Mouse (Mus musculus) myocyte (in vitro differentiated cells): Measurements from ENCODE around the gene Fmn2. TPM values are rescaled to one million over a fixed set of nuclear protein-coding genes. Genes with fewer than 3 reads are reported as not detected.
A peak's percentile ranks its signal among the peaks of the same experiment; 100 is the strongest.

Source experiments
- H3K27me3 ChIP-seq: one replicate; pipeline ENCODE4 v1.6.1; 2011; ENCODE audit not compliant: control insufficient read depth, insufficient read depth, insufficient read length
- H3K36me3 ChIP-seq: one replicate; pipeline ENCODE4 v1.6.1; 2011; ENCODE audit not compliant: control insufficient read depth, insufficient read depth
- H3K4me2 ChIP-seq: one replicate; pipeline ENCODE4 v1.6.1; 2011; ENCODE audit warnings: low read depth, control low read depth
- H3K4me3 ChIP-seq: one replicate; pipeline ENCODE4 v1.5.1; 2011; ENCODE audit warnings: mild to moderate bottlenecking, control low read depth, moderate library complexity
- H3K79me2 ChIP-seq: one replicate; pipeline ENCODE4 v1.6.1; 2011; ENCODE audit not compliant: control insufficient read depth, insufficient read depth
- H3ac ChIP-seq: one replicate; pipeline ENCODE4 v1.6.1; 2011; ENCODE audit not compliant: control insufficient read depth, insufficient read length
- CEBPB ChIP-seq: IDR thresholded peaks from 2 replicates; pipeline ENCODE4 v1.6.1; 2011; ENCODE audit warnings: mild to moderate bottlenecking, moderate library complexity; ENCODE audit not compliant: poor library complexity, insufficient read depth, severe bottlenecking
- E2F4 ChIP-seq: IDR thresholded peaks from one replicate; pipeline ENCODE4 v1.6.1; 2011; ENCODE audit warnings: mild to moderate bottlenecking, control low read depth, moderate library complexity; ENCODE audit not compliant: insufficient read depth
- MAX ChIP-seq: IDR thresholded peaks from one replicate; pipeline ENCODE4 v1.6.1; 2011; ENCODE audit warnings: low read depth, mild to moderate bottlenecking, control low read depth
- MYOD1 ChIP-seq, 3 experiments: IDR thresholded peaks; one replicate each; pipeline ENCODE4 v1.6.1; 2011; ENCODE audit warnings: control low read depth in 2 of 3, low read depth in 2 of 3, mild to moderate bottlenecking in 2 of 3, moderate library complexity in 1 of 3; ENCODE audit not compliant: insufficient read length in 2 of 3, control insufficient read depth in 1 of 3
- MYOG ChIP-seq, 3 experiments: IDR thresholded peaks; one replicate each; pipeline ENCODE4 v1.6.1; 2011; ENCODE audit warnings: control low read depth in 2 of 3, low read depth in 2 of 3, mild to moderate bottlenecking in 2 of 3; ENCODE audit not compliant: insufficient read length in 2 of 3, control insufficient read depth in 1 of 3, insufficient read depth in 1 of 3
- POLR2A ChIP-seq: IDR thresholded peaks from one replicate; pipeline ENCODE4 v1.6.1; 2011; ENCODE audit warnings: low read depth, mild to moderate bottlenecking, control low read depth, moderate library complexity; ENCODE audit not compliant: insufficient read length
- POLR2AphosphoS2 ChIP-seq: IDR thresholded peaks from one replicate; pipeline ENCODE4 v1.6.1; 2011; ENCODE audit warnings: low read depth, control low read depth; ENCODE audit not compliant: insufficient read length
- REST ChIP-seq: IDR thresholded peaks from one replicate; pipeline ENCODE4 v1.6.1; 2011; ENCODE audit warnings: mild to moderate bottlenecking, control low read depth, moderate library complexity; ENCODE audit not compliant: insufficient read depth, insufficient read length
- SRF ChIP-seq: IDR thresholded peaks from one replicate; pipeline ENCODE4 v1.6.1; 2011; ENCODE audit warnings: low read depth; ENCODE audit not compliant: control insufficient read depth, insufficient read length
- TCF12 ChIP-seq: IDR thresholded peaks from one replicate; pipeline ENCODE4 v1.6.1; 2011; ENCODE audit warnings: mild to moderate bottlenecking, control low read depth; ENCODE audit not compliant: poor library complexity, insufficient read depth, severe bottlenecking
- TCF3 ChIP-seq: IDR thresholded peaks from one replicate; pipeline ENCODE4 v1.6.1; 2011; ENCODE audit warnings: low read depth, control low read depth; ENCODE audit not compliant: insufficient read length
- USF1 ChIP-seq: IDR thresholded peaks from one replicate; pipeline ENCODE4 v1.6.1; 2011; ENCODE audit warnings: low read depth, mild to moderate bottlenecking, control low read depth, moderate library complexity
- polyA plus RNA-seq: library from polyadenylated mRNA; unstranded; fragments of >200 nt; fragmentation: generic; extraction: Trizol; gene quantifications from one replicate; pipeline ENCODE4 v1.2.1, GENCODE M21; 2012; ENCODE audit warnings: missing spikeins

Fmn2 gene
- polyA plus RNA-seq, 1 experiment: not detected

DNA sequence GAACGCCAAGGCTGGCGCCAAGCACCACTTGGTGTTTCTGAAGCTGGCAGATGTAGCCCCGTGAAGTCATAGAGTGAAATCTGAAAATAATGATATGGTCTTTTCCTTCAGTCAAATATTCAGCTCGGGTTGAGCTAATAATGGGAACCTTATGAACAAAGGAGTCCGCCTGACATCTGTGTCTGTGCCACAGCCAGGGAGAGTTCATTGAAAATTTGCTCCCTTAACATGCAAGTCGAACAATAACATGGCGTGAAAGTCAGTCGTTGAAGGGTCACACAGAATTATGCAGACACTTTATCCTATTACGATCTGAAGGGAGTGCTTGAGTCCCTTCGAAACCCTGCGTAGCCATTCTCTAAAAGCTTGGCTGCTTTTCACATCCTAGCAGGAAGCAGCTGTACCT, 147.8 kb downstream of the Fmn2 start:
- no peak overlapping the region for H3ac ChIP-seq
- H3K36me3 ChIP-seq: no peaks in the 10 kb centered on the region
- H3K27me3 ChIP-seq: no peaks in the 10 kb centered on the region
- H3K79me2 ChIP-seq: no peaks in the 10 kb centered on the region
- no peak for TF ChIP-seq POLR2A
- TF ChIP-seq CEBPB: no peak
- no peak for TF ChIP-seq E2F4
- no peak for TF ChIP-seq SRF
- TF ChIP-seq MYOD1 (IDR thresholded peaks at IDR 0.05; ENCODE audit: control insufficient read depth in 1 of 3, insufficient read length in 2 of 3, low read depth in 2 of 3): no peak
- TF ChIP-seq MYOG (IDR thresholded peaks at IDR 0.05; ENCODE audit: control insufficient read depth in 1 of 3, insufficient read depth in 1 of 3, insufficient read length in 2 of 3, low read depth in 2 of 3): no peak
- no peak for TF ChIP-seq REST
- no peak overlapping the region for H3K4me3 ChIP-seq
- no peak overlapping the region for H3K4me2 ChIP-seq

DNA sequence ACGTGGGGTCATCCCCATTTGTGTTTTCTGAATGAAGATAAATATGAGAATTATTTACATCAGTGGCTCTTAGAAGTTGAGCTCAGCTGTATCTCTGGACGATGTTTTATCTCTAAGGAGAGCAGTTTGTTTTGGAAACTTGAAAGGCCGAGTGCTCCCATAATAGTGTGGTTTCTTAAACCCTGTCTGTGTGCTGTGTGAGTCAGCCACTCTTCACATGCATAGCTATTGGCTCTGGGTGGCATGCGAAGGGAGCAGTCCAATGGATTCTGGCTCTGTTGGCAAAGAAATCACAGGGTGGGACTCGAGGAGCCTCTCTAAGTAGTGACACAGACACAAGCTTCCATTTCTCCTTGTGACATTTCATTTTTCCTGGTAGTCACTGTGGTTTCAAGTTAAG, 152.9 kb downstream of the Fmn2 start:
- TF ChIP-seq CEBPB (no peak), E2F4 (no peak), REST (no peak), MYOD1 (IDR thresholded peaks at IDR 0.05; ENCODE audit: control insufficient read depth in 1 of 3, insufficient read length in 2 of 3, low read depth in 2 of 3) (no peak), SRF (no peak), POLR2A (no peak), USF1 (no peak)
- peak overlapping the region; percentile 62 for H3K4me2 ChIP-seq
- H3ac ChIP-seq: no peak overlapping the region
- no peaks in the 10 kb centered on the region for H3K79me2 ChIP-seq
- H3K36me3 ChIP-seq: no peaks in the 10 kb centered on the region
- H3K4me3 ChIP-seq: no peak overlapping the region
- H3K27me3 ChIP-seq: no peaks in the 10 kb centered on the region

DNA sequence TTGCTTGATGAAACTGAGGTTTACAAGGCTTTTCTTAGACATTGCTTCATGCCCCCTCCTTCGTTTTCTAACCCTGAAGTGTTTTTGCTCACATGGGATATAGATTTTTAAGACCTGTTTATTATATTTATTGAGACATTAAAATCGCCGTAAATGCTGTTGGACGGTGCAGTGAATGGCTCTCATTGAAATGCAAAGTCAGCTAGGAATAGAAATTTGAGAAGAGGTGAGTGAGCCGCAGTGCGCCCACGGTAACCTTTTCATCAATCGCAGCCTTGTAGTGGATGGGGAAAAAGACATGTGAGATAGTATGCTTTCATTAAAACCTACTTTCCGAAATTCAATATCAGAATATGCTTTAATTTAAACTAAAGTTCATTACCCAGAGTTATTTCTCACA, 153.7 kb downstream of the Fmn2 start:
- Histone ChIP-seq H3K36me3 (no peaks in the 10 kb centered on the region), H3K4me3 (no peak overlapping the region), H3K4me2 (no peak overlapping the region), H3K79me2 (no peaks in the 10 kb centered on the region), H3ac (no peak overlapping the region), H3K27me3 (no peaks in the 10 kb centered on the region)
- TF ChIP-seq TCF3 (no peak), E2F4 (no peak), POLR2AphosphoS2 (no peak), TCF12 (no peak), MYOG (IDR thresholded peaks at IDR 0.05; ENCODE audit: control insufficient read depth in 1 of 3, insufficient read depth in 1 of 3, insufficient read length in 2 of 3, low read depth in 2 of 3) (no peak), POLR2A (no peak), USF1 (no peak), MAX (no peak), CEBPB (no peak), REST (no peak), SRF (no peak), MYOD1 (IDR thresholded peaks at IDR 0.05; ENCODE audit: control insufficient read depth in 1 of 3, insufficient read length in 2 of 3, low read depth in 2 of 3) (no peak)

DNA sequence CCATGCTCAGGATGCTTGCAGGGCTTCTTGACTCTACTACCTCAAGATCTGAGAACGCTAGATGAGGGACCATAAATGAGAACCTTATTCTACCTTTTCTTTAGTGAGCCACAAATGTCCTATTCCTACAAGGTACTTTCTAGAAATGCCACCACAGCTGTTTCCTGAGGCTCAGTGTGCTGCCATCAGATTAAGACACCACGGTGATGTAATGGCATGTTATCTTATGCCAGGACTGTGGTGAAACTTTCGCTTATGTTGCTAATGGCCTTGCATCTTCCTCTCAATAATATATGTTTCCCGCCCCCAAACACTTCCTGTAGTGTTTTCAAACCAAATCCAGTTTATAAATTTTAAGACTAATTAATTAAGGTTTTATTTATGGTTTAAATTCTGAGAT, 154.9 kb downstream of the Fmn2 start:
- Histone ChIP-seq H3K4me3 (no peak overlapping the region), H3K79me2 (no peaks in the 10 kb centered on the region)

More for the DNA sequence above, 154.9 kb downstream of the Fmn2 start:
- TF ChIP-seq USF1 (no peak), POLR2A (no peak), REST (no peak), MAX (no peak), E2F4 (no peak), TCF3 (no peak), CEBPB (no peak), TCF12 (no peak), SRF (no peak), POLR2AphosphoS2 (no peak), MYOG (IDR thresholded peaks at IDR 0.05; ENCODE audit: control insufficient read depth in 1 of 3, insufficient read depth in 1 of 3, insufficient read length in 2 of 3, low read depth in 2 of 3) (no peak), MYOD1 (IDR thresholded peaks at IDR 0.05; ENCODE audit: control insufficient read depth in 1 of 3, insufficient read length in 2 of 3, low read depth in 2 of 3) (no peak)
- Histone ChIP-seq H3ac (no peak overlapping the region), H3K4me2 (no peak overlapping the region), H3K27me3 (no peaks in the 10 kb centered on the region), H3K36me3 (no peaks in the 10 kb centered on the region)
